Mouse (Mus musculus): ENCODE data around the gene Srrm4.
A peak's percentile ranks its signal among the peaks of the same experiment; 100 is the strongest.

Srrm4 gene

DNA sequence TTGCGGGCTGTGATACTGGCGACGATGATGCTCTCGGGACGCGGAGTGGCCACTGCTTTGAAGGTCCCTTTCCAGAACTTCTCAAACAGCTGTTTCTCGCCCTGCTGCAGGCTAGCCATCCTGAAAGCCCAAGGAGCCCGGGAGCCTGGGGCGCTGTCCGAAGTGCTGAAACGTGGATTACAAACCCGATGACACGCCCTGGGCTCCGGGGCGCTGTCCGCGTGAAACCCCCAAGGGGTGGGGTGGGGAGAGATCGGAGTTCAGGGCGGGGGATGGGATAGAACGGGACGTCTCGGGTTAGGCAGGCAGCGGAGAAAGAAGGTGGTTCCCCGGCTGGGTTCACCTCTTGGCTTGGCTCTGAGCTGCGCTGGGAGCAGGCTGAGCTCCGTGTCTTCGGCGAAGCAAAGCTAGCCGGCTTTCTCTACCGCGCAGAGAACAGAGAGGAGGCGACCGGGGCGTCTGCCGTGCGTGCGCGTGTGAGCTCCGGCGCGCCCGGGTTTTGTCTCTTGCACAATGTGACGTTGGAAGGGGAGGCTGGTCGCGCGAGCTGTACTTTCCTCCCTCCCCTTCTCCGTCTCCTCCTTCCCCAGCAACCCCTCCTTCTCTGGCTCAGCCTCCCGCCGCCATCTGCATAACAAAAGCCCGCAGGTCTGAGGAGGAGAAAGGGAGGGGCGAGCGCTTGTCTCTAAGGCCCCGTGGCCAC is at the start of gene Srrm4:
Gene Srrm4, minus strand, starts transcription at position 472 of the 703 bp plus-strand sequence.
- peak; percentile 80 for DNase-seq (ENCODE audit: low read depth, low spot score)

DNA sequence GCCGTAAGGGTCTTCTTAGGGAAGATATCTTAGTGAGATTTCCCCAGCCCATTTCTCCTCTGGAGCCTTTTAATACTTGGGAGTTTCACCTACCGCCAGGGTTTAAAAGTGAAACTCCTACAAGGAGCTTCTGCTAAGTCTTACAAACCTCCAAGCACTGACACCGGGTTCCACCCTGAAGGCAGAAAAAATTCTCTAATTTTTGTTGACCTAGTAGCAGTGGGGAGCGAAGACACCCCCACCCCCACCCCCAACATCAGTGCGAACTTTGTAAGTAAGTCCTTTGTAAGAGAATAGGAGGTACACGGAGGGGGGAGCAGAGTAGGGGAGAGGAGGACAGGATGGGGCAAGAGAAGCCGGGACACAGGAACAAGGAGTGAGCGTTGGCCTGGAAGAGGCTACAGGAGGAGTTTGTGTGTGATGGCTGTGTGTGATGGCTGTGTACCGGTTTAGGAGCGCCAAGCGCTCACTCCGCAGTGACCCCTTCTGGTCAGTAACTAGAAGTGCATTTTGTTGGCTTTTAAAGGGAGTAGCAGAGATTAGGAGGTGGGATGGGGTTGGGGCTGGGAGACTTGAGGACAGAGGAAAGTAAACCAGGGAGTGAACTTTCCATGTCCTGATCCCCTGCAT is 1.3 kb upstream of the Srrm4 start:
- DNase-seq (ENCODE audit: low read depth, low spot score), result peak; percentile 66

DNA sequence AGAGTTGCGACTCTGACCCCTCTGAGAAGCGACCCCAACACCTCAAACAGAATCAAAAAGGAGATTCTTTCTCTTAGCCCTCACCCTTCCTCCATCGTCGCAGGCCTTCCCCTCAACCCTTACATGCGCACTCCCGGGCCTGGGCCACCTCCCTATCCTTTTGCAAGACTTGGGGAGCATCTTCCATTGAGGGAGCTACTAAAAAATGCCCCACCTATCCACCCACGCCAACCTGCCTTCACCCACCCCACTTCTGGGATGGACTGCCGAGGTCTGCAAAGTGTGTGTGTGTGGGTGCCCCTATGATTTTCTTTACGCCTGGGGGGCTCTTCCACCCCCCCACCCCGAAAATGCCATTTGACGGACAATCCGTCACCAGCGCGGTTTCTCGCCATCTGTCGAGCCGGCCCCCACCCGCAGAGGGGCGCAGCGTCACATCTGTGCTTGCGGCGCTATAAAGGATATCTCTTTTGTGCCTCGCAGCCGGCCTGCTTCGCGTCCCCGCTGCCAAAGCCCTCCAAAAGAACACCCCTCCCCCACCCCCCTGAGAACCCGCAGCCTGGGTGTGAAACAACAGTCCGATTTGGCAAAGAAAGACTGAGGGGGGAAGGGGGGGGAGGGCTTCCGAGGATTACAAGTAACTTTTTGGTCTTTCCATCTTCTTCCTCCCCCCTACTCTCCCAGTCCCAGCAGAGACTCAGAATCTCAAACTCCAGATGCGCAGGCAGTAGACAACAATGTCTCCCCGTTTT is 608 bp upstream of the Srrm4 start:
- peak; percentile 51 for DNase-seq (ENCODE audit: low read depth, low spot score)

DNA sequence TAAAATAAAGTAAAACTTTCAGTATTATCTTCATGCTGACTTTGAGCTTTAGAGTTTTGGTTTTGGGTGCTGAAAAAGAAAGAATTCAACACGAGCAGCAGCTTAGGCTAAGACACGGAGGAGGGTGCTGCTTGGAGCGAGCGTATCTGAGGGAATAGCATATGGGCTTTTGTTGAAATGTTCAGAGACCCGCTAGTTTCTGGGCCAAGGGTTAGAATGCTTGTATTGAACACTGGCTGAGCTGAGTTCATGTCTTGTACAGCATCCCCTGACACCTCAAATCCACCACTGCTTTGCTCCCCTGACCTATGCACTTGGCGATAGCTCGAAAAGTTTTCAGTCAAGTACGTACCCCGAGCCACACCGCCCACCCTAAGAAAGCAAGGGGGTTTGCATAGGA is 919 bp downstream of the Srrm4 start:
- DNase-seq (ENCODE audit: low read depth, low spot score), result no peak

DNA sequence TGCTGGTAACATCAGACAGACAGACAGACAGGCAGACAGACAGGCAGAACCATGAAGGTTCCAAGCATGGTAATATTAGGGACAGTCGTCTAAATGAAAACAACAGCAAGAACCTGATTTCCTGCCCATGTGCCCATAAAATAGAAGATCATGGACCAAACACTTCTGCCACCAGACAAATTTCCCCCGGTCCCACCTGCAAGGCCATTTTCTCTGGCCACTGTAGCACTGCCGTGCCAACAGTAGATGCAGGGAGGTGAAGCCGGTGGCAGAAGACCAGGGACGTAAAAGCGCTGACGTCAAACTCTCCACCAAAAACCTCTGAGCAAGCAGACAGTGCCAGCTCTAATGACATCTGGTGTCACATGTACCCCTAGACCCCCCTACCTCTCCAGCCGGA is 2.0 kb downstream of the Srrm4 start:
- DNase-seq (ENCODE audit: low read depth, low spot score), result no peak

DNA sequence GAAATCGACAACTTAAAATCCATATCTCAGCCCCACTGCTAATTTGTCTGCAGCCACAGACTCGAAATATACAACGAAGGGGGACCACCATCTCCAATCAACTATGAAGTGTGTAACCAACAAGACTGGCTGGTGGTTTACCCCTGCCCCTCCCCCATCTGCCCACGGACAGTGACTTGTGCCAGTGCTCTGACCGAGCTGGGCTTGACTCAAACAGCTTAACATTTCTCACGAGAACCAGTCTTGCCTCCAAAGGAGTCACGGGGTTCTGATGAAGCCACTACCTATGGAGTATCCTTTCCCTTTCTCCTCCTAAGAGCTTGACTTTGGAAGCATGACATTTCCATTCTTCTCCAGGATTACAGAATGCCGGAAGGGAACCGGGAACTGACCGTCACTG is 2.8 kb downstream of the Srrm4 start:
- DNase-seq (ENCODE audit: low read depth, low spot score), result no peak

DNA sequence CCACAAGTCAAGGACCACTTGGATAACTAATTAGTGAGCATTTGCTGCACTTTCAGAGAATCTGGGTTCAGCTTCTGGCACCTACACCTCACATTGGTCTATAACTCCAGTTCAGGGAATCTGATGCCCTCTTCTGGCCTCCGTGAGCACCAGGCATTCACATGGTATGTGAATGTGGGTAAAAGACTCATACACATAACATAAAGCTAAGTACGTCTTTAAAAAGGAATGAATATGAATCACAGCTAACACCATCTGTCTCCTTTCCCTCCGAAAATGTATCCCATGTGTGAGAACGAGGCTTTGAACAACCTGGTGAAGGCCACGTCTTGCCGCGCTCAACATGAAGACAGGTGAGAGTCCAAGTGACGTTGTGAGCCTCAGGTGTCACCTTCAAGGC is 12.1 kb downstream of the Srrm4 start:
- no peak for DNase-seq (ENCODE audit: low read depth, low spot score)

DNA sequence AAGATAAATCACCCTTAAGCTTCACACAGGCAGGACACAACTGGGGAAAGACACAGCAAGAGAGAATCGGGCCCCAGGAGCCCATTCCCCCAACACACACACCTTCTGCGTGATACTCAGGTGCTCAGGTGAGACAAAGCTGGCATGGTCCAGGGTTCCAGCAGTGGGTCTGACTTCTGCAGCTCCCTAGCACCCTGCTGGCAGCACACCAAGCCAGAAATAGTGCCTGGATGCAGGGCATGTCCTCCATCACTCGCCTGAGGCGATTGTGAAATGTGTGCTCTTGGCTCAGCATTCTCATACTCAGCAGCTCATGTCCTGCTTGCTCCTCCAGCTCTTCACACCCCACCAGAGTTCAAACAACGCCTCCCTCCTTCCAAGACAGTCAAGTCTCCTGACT is 14.5 kb downstream of the Srrm4 start:
- DNase-seq (ENCODE audit: low read depth, low spot score), result no peak

DNA sequence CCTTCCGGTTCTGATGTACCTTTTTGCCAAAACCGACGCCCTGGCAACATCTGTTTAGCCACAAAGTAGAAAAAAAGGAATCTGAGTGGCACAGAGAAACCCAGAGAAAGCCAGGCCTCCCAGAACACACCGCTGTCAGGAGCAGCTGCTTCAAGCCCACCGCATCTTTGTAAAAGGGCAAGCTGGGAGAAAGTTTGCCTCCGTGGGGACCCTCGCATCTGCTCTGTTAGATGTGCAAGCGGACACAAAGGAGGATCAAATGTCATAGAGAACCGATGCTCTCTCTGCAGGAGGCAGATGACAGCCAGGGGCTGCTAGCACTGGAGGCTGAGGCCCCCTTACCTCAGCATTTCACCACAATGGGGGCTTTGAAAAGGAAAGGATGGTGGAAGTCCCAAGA is 18.3 kb downstream of the Srrm4 start:
- no peak for DNase-seq (ENCODE audit: low read depth, low spot score)

DNA sequence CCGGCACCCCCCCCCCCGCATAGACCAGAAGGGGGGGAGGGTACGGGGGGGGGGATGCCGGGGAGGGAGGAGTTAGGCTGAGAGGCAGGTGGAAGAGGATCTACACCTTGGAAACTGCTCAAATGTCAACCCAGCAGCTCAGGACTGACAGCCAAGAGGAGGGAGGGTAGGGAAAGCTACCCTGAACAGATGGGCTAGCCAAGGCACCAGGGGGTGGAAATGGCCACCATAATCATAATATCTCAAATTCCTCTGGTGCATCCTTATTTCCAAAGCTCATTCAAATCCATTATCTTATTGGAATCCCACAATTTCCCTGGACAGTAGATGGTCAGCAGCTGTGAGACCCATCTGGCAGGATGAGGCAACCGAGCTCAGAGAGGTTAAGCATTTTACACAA is 19.7 kb downstream of the Srrm4 start:
- DNase-seq (ENCODE audit: low read depth, low spot score), result no peak

DNA sequence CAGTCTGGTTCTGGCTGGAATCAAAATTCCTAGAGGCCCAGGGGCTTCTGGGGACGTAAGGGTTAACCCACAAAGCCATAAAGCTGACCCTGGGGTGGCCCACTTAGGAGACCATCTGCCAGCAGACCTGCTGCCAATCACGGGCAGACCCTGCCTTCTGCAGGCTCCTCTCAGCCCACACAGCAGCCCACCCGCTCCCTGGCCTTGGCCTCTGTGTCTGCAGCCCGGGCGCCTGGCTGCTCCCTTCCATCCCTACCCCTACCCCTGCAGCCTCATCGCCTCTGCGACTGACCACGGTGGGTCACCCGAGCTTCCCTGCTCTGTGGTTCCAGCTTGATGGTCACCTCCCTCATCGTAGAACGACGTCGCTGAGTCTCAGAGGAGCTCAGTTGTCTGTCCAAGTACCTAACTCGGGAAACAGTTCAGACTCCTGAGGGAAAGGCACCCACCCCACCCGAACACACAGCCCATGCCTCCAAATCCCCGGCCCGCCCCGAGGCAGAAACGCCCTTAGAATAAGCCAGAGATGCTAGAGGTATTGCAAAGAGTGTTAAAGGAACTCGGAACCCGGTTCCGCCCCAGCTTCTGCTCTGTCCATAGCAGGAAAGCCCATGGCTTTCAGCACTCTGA is 20.3 kb downstream of the Srrm4 start:
- no peak for DNase-seq (ENCODE audit: low read depth, low spot score)

DNA sequence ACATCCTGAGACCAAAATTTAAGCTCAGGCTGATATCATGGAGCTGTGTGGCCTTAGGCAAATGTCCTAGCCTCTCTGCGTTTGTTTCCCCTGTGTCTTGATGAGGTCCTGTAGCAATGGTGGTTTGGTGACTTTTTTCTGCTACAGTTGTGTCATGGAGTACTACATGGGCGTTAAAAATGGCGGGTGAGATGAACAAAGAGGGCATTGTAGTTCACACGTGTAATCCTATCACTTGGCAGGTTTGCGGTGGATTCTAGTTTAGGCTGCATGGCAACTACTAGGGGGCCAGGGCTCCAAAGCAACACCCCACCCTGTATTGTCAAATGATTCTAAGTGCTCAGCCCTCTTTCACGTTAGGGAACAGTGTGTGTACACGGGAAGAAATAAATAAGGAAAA is 21.1 kb downstream of the Srrm4 start:
- DNase-seq (ENCODE audit: low read depth, low spot score), result no peak

DNA sequence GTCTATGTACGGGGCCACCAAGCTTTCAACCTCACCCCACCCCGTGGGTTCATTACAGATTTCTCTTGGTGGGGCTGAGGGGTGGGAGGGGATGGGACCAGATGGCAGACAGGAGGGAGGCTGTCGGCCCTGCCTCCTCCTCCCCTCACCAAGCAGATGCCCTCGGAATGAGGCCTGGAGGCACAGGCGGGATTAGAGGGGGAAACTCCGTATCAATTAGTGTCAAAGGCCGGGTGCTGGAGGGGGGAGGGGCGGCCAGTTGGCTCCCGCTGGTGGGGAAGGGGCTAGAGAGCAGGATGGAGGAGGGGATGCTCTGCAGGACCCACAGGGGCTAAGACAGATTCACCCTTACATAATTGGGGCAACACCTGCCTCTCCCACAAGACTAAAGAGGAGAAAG is 22.0 kb downstream of the Srrm4 start:
- DNase-seq (ENCODE audit: low read depth, low spot score), result no peak

DNA sequence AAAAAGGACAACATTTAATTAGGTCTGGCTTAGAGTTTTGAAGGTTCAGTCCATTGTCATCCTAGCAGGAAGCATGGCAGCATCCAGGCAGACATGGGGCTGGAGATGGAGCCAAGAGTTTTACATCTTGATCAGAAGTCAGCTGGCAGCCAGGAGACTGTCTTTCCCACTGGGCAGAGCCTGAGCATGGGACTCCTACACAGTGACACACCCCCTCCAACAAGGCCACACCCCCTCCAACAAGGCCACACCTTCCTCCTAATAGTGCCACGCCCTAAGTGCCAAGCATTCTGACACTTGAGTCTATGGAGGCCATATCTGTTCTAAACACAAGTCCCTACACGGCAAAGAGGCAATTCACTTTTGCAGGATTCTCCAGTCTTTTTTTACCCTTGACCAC is 23.6 kb downstream of the Srrm4 start:
- no peak for DNase-seq (ENCODE audit: low read depth, low spot score)

DNA sequence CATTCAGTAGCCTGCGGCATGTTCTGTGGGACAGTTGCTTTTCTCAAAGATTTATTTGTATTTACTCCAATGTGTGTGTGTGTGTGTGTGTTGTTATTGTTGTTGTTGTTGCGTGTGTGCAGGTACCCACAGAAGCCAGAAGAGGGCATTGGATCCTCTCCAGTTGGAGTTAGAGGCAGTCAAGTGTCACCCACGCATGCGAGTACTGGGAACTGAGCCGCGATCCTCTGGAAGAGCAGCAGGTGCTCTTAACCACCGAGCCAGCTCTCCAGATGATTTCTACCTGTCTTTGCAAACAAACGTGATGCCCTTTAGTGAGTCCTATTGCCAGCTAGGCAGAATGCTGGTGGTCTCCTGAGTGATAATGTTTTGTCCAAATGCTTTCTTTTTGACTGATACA is 24.3 kb downstream of the Srrm4 start:
- no peak for DNase-seq (ENCODE audit: low read depth, low spot score)

DNA sequence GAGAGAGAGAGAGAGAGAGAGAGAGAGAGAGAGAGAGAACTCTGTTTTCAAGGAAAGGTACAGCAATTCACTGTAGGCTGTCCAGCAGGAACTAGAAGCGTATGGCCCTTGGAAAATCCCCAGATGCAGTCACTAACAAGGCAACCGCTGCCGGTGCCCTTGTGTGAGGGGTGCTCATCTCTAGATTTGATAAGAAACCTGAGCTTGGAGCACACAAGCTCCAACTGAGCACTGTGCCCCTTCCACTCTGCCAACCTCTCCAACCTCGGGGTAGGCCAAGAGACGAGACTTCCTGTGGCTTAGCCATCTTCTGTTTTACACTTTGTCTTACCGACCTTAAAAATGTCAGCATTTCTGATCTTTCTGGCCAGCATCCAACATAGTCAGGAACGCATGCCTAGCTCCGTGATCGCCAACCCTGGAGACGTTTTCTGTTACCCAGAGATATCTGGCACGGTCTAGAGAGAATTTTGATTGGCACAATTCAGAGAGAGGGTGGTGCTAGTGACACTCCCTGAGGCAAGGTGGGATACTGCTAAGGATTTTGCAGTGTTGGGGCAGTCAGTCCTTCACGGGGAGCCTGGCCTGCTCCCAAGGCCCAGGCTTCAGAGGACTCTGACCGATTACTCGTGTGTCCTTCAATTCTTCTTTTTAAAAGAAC is 25.1 kb downstream of the Srrm4 start:
- no peak for DNase-seq (ENCODE audit: low read depth, low spot score)

DNA sequence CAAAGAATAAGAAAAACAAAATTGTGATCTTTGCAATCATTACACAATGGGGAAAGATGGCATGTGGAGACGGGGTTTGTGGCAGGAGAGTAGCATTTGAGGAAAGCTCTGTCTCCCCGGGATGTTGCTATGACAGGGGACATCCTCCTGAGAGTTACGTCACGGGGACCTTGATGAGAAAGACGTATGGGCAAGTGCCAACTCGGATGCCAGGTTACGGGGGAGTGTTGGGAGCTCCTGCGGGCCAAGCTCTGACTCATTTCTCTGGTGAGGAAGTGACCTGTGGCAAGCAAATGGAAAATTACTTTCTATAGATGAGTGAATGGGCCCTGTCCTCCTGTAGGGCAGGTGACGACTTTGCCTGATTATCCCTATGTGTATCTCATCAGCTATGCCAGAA is 26.0 kb downstream of the Srrm4 start:
- no peak for DNase-seq (ENCODE audit: low read depth, low spot score)

DNA sequence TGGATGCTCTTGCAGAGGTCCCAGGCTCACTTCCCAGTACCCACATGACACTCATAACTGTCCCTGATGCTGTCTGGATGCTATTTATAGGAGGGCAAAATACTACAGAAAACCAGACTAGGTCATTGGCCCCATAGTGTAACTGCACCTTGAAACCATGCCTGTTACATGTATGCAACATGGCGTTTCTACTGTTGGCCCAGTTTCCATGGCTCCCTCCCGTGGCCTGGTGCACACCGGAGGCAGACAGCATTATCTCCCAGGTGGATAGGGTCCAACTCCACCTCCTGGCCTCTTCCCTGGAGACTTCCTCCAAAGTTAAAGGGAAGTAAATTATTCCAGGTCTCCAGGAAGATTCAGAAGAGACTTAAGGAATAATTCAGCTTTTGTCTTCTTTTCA is 27.2 kb downstream of the Srrm4 start:
- DNase-seq (ENCODE audit: low read depth, low spot score), result no peak

DNA sequence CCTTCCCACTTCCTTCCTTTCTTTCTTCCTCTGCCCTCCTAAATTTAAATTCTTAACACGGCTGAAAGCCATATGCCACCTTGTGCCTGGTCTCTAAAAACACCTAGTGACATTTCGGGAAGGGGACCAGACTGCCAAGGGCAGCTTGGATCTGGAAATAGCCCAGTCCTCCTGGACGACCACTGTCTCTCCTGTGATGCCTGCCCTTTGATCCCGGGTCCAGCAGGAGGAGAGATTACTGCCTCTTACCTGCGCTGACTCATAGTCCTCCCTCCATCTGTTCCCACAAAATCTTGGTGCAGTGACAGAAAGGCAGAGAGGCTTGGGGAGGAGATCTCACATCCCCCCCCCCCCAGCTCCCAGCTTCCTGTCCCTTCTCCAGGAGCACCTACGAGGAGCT is 27.9 kb downstream of the Srrm4 start:
- no peak for DNase-seq (ENCODE audit: low read depth, low spot score)

DNA sequence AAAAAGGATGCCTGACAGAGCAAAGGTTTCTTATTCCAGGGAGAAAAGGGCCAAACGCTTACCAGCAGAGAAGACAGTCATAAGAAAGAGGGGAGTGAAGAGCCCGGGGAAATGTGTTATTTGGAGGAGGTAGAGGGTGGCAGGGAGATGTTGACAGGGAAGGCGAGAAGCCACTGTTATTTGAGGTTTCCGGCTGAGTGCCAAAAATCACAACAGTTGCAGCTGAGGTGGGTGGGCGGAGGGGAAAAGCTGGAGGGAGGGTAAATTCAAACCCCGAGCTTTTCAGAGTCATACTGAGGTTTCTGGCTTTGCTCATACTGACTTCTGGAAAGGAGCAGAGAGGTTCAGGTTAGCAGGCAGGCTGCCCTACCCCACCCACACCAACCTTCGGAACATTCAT is 32.5 kb downstream of the Srrm4 start:
- DNase-seq (ENCODE audit: low read depth, low spot score), result no peak

DNA sequence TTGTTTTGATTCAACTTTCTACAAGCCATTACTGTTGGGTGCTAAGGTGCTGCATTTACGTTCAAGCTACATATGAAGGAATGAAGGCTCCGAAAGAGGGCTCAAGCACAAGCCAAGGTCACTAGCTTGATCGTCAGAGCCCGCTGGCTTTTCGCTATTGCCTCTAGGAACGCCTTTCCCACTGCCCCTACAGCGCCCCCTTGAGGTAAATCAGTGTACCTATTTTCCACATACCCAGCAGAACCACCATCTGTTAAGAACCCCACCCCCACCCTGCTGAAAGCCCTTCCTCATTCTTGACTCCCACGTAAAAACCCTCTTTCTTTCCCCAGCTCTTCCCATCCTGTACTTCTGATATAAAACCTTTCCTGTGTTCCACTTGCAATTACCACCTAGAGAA is 35.0 kb downstream of the Srrm4 start:
- no peak for DNase-seq (ENCODE audit: low read depth, low spot score)

DNA sequence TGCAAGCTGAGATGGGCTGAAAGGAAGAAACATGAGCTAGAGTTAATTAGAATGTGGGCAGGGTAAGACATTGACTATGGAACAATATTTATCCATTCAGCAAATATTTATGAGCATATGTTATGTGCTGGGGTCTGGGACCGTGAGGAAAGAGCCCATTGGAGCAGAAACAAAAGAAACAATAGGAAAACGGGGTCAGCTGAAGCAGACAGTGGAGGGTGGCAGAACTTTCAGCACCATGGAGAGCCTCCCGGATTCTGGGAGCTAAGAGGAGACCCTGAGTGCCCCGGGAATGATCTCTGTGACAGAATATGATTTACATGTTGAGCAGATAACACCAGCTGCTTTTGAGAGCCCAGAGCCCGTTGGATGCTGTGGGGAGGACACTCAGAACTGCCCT is 37.7 kb downstream of the Srrm4 start:
- no peak for DNase-seq (ENCODE audit: low read depth, low spot score)

Data from embryo, embryonic 11.5 days (tissue).